Mouse (Mus musculus) heart, embryonic 12.5 days (tissue): Measurements from ENCODE around the gene Il13ra1. TPM values are rescaled to one million over a fixed set of nuclear protein-coding genes. Genes with fewer than 3 reads are reported as not detected.
A peak's percentile ranks its signal among the peaks of the same experiment; 100 is the strongest.

Experiments
- ATAC-seq: fragments of 200-750 bp; cut with Nextera tagmentation; 2 replicates; pipeline ENCODE4 v1.8.0; 2017; ENCODE audit warnings: moderate TSS enrichment, moderate library complexity; ENCODE audit not compliant: insufficient number of reproducible peaks, low FRiP score
- H3K27ac ChIP-seq: fragments of 300-500 bp; sonication (generic); 2 replicates; pipeline ENCODE4 v1.5.1; 2016; ENCODE audit warnings: mild to moderate bottlenecking, moderate library complexity; ENCODE audit not compliant: poor library complexity, severe bottlenecking
- H3K27me3 ChIP-seq: fragments of 300-500 bp; sonication (generic); replicated peaks from 2 replicates; pipeline ENCODE4 v1.6.1; 2016; ENCODE audit warnings: mild to moderate bottlenecking, moderate library complexity
- H3K36me3 ChIP-seq: fragments of 300-500 bp; sonication (generic); 2 replicates; pipeline ENCODE4 v1.6.1; 2016; ENCODE audit warnings: mild to moderate bottlenecking, moderate library complexity
- H3K4me1 ChIP-seq: fragments of 300-500 bp; sonication (generic); replicated peaks from 2 replicates; pipeline ENCODE4 v1.6.1; 2016; ENCODE audit warnings: mild to moderate bottlenecking
- H3K4me2 ChIP-seq: fragments of 300-500 bp; sonication (generic); 2 replicates; pipeline ENCODE4 v1.6.1; 2016; ENCODE audit warnings: mild to moderate bottlenecking, moderate library complexity
- H3K4me3 ChIP-seq: fragments of 300-500 bp; sonication (generic); 2 replicates; pipeline ENCODE4 v1.5.1; 2016; ENCODE audit warnings: mild to moderate bottlenecking
- H3K9ac ChIP-seq: fragments of 300-500 bp; sonication (generic); 2 replicates; pipeline ENCODE4 v1.6.1; 2016; ENCODE audit warnings: mild to moderate bottlenecking, moderate library complexity
- H3K9me3 ChIP-seq: fragments of 300-500 bp; sonication (generic); replicated peaks from 2 replicates; pipeline ENCODE4 v1.6.1; 2016; ENCODE audit warnings: mild to moderate bottlenecking, moderate library complexity
- WGBS: fragments of 180-500 bp; shearing (Covaris S2); methylation state at CpG from one replicate; pipeline ENCODE4 v1.1.7; 2016; 5-methylcytosine and 5-hydroxymethylcytosine counted together
- polyA plus RNA-seq: library from polyadenylated mRNA; unstranded; fragments of >200 nt; fragmentation: Nextera tagmentation; extraction: Ambion mirVana; gene quantifications from 2 replicates; pipeline ENCODE4 v1.2.1, GENCODE M21; 2016

Il13ra1 gene
- polyA plus RNA-seq, 1 experiment from 2014 or later, result 23.9 TPM

DNA sequence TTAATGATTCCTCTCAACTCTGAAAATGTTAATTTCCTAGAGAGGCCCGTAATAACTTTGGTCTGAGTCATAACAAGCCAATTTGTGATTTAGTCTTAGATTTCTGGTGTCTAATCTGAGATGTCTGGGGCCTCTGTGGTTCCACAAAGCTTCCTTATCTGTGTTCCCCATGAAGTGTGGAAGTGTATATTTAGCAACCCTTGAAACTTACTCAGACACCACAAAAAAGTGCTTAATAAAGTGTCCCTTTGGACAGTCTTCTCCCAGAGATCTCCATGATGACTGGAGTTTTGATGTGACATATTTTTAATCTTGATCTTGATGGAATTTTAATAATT lies 17.8 kb downstream of the Il13ra1 start:
- H3K36me3 ChIP-seq, result no peaks in the 10 kb centered on the region
- no peak overlapping the region for H3K9ac ChIP-seq
- no peaks in the 10 kb centered on the region for H3K9me3 ChIP-seq
- no peaks in the 10 kb centered on the region for H3K27me3 ChIP-seq
- H3K27ac ChIP-seq, result peak overlapping the region; percentile 54; the same call in 1 of the 2 replicates
- no peak for ATAC-seq
- 41% methylated on average over 1 of the region's 1 CpGs for WGBS
- no peak overlapping the region for H3K4me2 ChIP-seq
- H3K4me1 ChIP-seq, result 0 out of 2 replicates have a peak, but pooled peaks cover 3% of the 10 kb centered on the region
- no peak overlapping the region for H3K4me3 ChIP-seq

DNA sequence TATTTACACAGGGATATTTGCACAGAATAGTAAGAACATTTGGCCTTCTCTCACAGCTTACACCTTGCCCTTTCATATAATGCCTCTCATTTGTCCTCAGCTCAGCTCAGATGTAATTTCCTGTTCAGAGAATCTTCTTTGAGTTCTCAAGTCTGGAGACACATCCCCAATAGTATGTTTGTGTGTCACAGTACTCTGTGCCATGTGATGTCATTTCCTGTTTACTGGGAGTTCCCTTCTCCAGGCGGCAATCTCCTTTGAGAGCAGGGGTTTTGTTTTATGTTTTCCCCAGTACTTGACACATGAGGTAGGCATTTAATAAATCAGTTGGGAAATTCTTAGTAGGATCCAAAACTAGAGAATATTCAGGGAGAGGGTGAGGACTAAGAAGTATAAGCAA lies 24.4 kb downstream of the Il13ra1 start:
- Histone ChIP-seq H3K27me3 (no peaks in the 10 kb centered on the region), H3K36me3 (no peaks in the 10 kb centered on the region), H3K9me3 (no peaks in the 10 kb centered on the region), H3K4me3 (no peak overlapping the region), H3K27ac (no peak overlapping the region), H3K9ac (no peak overlapping the region), H3K4me2 (no peak overlapping the region), H3K4me1 (no peaks in the 10 kb centered on the region)
- ATAC-seq, result no peak
- 32% methylated on average over 1 of the region's 1 CpGs for WGBS

DNA sequence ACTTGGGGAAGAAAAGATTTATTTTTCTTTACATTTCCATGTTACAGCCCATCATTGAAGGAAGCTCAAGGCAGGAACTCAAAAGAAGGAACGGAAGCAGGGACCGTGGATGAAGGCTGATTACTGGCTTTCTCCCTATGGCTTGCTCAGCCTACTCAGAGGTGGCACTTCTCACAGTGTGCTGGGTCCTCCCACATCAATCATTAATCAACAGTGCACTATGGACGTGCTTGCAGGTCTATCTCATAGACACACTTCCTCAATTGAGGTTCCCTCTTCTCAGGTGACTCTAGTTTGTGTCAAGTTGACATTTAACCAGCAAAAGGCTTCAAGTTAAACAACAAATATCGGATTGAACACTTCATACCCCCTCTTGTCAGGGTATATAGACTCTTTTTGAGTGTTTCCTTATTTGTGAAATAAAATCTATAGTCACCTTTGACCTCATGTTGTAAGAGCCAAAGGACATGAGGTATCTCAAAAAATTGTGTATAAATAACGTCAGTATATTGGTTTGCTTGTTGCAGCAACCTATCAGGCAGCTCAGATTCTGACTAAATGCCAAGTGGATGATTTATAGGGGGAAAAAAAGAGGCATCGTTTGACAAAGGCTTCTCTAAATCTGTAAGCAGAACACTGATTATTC lies 30.2 kb downstream of the Il13ra1 start:
- no peak for ATAC-seq
- Histone ChIP-seq H3K27ac (no peak overlapping the region), H3K9me3 (no peaks in the 10 kb centered on the region)

DNA sequence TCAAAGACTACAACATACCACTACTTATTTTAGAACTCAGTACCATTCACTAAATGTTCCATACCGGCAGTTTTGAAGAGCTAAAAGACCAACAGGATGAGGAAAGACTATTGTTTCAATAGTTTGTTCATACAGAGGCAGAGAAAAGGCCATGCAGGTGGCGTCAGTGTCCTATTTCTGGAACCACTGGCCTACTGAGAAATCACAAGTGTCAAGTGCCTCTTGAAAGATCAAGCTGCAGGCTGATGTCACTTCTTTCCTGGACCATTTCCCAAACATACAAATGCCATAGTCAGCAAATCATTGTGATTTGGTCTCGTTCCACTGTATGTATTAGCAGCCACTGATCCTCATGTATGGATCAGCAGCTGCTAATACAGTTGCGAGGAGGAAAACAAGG lies 34.8 kb downstream of the Il13ra1 start:
- Histone ChIP-seq H3K9me3 (no peaks in the 10 kb centered on the region), H3K4me2 (no peak overlapping the region), H3K36me3 (peaks cover 2% of the 10 kb centered on the region; the same call in 1 of the 2 replicates), H3K27me3 (no peaks in the 10 kb centered on the region), H3K9ac (no peak overlapping the region), H3K27ac (peak overlapping the region; percentile 74), H3K4me3 (no peak overlapping the region), H3K4me1 (0 out of 2 replicates have a peak, but pooled peaks cover 3% of the 10 kb centered on the region)
- WGBS, result 40% methylated on average over 4 of the region's 4 CpGs
- ATAC-seq, result peak; percentile 57; the same call in 1 of the 2 replicates

More for the DNA sequence above, 30.2 kb downstream of the Il13ra1 start:
- 65% methylated on average over 6 of the region's 6 CpGs for WGBS
- no peaks in the 10 kb centered on the region for H3K36me3 ChIP-seq
- 0 out of 2 replicates have a peak, but pooled peaks cover 3% of the 10 kb centered on the region for H3K4me1 ChIP-seq
- no peaks in the 10 kb centered on the region for H3K27me3 ChIP-seq
- no peak overlapping the region for H3K4me3 ChIP-seq
- no peak overlapping the region for H3K9ac ChIP-seq
- no peak overlapping the region for H3K4me2 ChIP-seq

DNA sequence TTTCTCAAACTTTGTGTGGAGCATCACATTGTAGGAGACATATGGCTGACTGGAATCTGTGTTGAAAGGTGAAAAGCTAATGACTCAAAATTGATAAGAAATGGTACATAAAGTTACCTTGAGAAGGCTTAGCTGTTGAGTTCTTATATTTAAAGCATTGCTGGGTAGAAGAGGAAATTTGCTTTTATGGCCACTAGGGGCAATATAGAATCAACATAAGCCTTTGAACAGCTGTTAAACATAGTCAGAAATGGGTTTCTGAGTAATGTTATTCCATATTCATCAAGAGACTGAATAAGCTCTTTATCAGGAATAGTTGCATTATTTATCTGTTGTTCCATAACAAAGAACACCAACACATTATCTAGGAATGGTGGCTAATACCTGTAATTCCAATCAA lies 38.2 kb downstream of the Il13ra1 start:
- Histone ChIP-seq H3K9ac (no peak overlapping the region), H3K27me3 (no peaks in the 10 kb centered on the region)
- no peak for ATAC-seq

DNA sequence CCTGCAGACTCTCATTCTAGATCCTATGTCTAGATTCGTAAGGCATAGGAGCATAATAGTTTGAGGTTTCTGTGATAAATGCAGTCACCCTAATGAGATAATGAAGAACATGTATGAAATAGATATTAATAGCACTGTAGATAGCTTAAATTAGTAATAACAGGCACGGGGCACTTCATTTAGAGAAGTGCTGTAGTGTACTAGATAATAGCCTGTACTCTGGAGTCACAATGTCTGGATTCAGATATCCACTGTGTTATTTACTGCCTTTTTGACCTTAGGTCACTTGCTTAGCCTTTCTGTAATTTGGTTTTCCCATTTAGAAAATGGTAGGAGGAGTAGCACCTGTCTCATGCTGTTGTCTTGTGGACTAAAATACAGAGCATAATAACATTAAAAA lies 44.8 kb downstream of the Il13ra1 start:
- no peak for ATAC-seq
- no peaks in the 10 kb centered on the region for H3K27me3 ChIP-seq
- H3K9ac ChIP-seq, result no peak overlapping the region
- 46% methylated on average over 2 of the region's 2 CpGs for WGBS
- no peaks in the 10 kb centered on the region for H3K9me3 ChIP-seq
- H3K4me2 ChIP-seq, result no peak overlapping the region
- H3K36me3 ChIP-seq, result no peaks in the 10 kb centered on the region
- H3K27ac ChIP-seq, result no peak overlapping the region
- H3K4me1 ChIP-seq, result 0 out of 2 replicates have a peak, but pooled peaks cover 2% of the 10 kb centered on the region
- H3K4me3 ChIP-seq, result no peak overlapping the region

More for the DNA sequence above, 38.2 kb downstream of the Il13ra1 start:
- no peaks in the 10 kb centered on the region for H3K9me3 ChIP-seq
- peaks cover 2% of the 10 kb centered on the region; the same call in 1 of the 2 replicates for H3K36me3 ChIP-seq
- no peak overlapping the region for H3K27ac ChIP-seq
- H3K4me1 ChIP-seq, result 0 out of 2 replicates have a peak, but pooled peaks cover 5% of the 10 kb centered on the region
- H3K4me3 ChIP-seq, result no peak overlapping the region
- no peak overlapping the region for H3K4me2 ChIP-seq

DNA sequence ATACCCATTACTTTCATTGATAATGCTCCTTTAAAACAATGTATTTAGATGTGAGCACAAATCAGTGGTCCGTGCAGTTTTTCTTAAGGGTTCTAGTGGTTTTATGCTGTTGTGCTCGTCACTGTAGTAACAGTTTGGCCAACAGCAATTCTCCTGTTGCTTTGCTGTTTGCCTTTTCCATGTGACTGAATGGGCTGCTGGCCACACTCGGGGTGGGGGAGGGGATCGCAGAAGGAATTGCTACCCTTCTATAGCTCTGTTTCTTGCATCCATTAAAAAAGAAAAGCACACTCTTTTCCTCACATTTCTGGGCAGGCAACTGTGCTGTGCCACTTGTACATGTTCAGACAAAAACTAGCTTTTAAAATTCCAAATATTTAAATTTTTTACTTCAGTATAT lies 49.7 kb downstream of the Il13ra1 start:
- no peaks in the 10 kb centered on the region for H3K36me3 ChIP-seq
- 37% methylated on average over 4 of the region's 4 CpGs for WGBS
- no peaks in the 10 kb centered on the region for H3K4me1 ChIP-seq
- H3K27me3 ChIP-seq, result no peaks in the 10 kb centered on the region
- no peak overlapping the region for H3K4me2 ChIP-seq
- H3K27ac ChIP-seq, result no peak overlapping the region
- no peak overlapping the region for H3K9ac ChIP-seq
- H3K4me3 ChIP-seq, result no peak overlapping the region
- H3K9me3 ChIP-seq, result no peaks in the 10 kb centered on the region
- ATAC-seq, result no peak

DNA sequence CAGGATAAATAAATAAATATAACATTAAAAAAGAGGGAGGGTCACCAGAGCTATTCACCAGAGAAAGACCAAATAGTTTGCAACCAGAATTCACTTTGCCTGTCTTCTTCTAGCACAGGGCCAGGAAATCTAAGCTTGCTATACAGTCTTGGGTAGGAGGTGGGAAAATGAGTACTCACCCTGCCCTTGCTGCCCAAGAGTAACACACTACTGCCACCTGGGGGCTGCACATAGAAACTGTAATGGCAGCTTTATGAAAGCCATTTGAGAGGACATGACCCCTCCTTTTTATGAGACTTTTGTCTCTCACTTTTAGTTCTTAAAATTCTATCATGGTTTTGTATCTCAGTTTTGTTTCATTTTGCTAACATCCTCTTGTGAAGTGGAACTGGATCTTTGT lies 71.7 kb downstream of the Il13ra1 start:
- no peaks in the 10 kb centered on the region for H3K4me1 ChIP-seq
- H3K4me3 ChIP-seq, result no peak overlapping the region
- no peaks in the 10 kb centered on the region for H3K27me3 ChIP-seq
- no peak overlapping the region for H3K27ac ChIP-seq
- H3K9ac ChIP-seq, result no peak overlapping the region
- H3K4me2 ChIP-seq, result no peak overlapping the region
- H3K9me3 ChIP-seq, result no peaks in the 10 kb centered on the region
- H3K36me3 ChIP-seq, result no peaks in the 10 kb centered on the region
- ATAC-seq, result no peak

DNA sequence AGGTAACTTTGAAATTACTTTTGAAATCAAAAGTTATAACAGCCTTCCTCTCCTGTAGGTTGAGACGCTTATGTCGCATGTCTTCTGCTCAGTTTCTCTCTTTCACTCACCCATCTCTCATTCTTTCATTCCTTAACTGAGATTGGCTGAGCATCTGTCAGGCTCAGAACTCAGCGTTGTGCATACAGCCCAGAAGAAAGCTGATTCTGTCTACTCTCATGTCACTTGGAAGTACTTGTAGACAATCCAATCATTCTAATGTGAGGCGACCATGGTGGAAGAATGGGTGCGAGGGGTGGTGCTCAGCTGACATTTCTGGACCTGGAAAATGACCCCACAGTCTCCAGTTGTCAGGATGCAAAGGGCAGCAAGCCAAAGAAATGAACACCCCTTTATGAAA lies 74.1 kb downstream of the Il13ra1 start:
- H3K4me3 ChIP-seq, result no peak overlapping the region
- no peak overlapping the region for H3K4me2 ChIP-seq
- no peaks in the 10 kb centered on the region for H3K9me3 ChIP-seq
- H3K4me1 ChIP-seq, result no peaks in the 10 kb centered on the region
- no peak for ATAC-seq
- no peaks in the 10 kb centered on the region for H3K27me3 ChIP-seq
- H3K9ac ChIP-seq, result no peak overlapping the region
- H3K36me3 ChIP-seq, result no peaks in the 10 kb centered on the region
- no peak overlapping the region for H3K27ac ChIP-seq
- WGBS, result 62% methylated on average over 5 of the region's 5 CpGs

DNA sequence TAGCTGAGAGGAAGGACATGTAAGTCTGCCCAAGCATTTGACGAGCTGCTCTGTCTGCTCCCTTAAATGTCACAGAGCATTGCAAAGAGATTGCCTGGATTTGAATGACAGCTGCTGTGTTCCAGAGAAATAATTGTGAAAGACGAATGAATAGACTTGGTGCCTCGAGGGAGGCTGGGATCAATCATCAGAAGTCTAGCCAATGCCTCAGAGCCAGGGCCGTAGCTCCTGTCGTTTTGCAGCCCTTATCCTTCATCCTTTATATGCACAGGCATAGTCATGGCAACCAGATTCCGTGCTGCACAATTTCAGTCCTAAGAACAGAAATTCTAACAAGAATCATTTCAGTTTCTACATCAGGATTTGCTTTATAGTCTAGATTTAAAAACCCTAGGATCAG lies 74.5 kb downstream of the Il13ra1 start:
- no peak for ATAC-seq
- Histone ChIP-seq H3K4me2 (no peak overlapping the region), H3K9ac (no peak overlapping the region), H3K4me3 (no peak overlapping the region), H3K36me3 (no peaks in the 10 kb centered on the region), H3K27me3 (no peaks in the 10 kb centered on the region), H3K4me1 (no peaks in the 10 kb centered on the region), H3K27ac (no peak overlapping the region), H3K9me3 (no peaks in the 10 kb centered on the region)
- WGBS, result 46% methylated on average over 6 of the region's 6 CpGs

DNA sequence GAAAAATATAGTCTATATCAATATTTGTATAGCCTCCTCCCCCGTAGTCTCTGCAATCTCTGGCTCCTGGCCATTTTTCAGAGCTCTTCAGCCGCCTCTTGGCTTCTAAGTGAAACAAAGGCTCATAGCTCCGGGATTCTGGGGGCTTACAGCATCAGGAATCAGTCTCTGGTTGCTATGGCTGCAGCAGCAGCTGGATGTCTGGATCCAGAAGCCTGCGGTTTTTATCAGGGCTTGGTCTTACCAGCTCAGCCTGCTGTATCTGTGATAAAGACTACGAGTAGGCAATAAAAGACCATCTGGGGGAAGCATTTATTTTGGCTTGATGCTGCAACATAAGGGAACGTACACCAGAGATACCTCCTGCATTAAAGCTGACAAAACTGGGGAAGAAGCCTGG lies 82.0 kb downstream of the Il13ra1 start:
- 22% methylated on average over 6 of the region's 6 CpGs for WGBS
- no peak for ATAC-seq
- Histone ChIP-seq H3K27ac (no peak overlapping the region), H3K27me3 (peaks cover 15% of the 10 kb centered on the region), H3K36me3 (no peaks in the 10 kb centered on the region), H3K9me3 (no peaks in the 10 kb centered on the region), H3K4me1 (0 out of 2 replicates have a peak, but pooled peaks cover 6% of the 10 kb centered on the region), H3K4me3 (no peak overlapping the region), H3K9ac (no peak overlapping the region), H3K4me2 (no peak overlapping the region)
